Mouse (Mus musculus) WW6 (cell line): ENCODE data around the gene Fezf2.

ENCODE experiments used
- DNase-seq: peaks from one replicate; pipeline ENCODE4 v3.0.0-alpha.2; 2013; ENCODE audit warnings: low read depth, low spot score

The Fezf2 gene

GRCm38 (mm10) chr14:12348089-12348488, at the start of gene Fezf2:
Gene Fezf2, minus strand, starts transcription at chr14:12348189.
- DNase-seq: no peak

- DNase-seq: no peak
Observed at GRCm38 (mm10) chr14:12397561-12397960, 49.6 kb upstream of the Fezf2 start.

GRCm38 (mm10) chr14:12394318-12394717, 46.3 kb upstream of the Fezf2 start:
- no peak for DNase-seq

GRCm38 (mm10) chr14:12393271-12393861, 45.4 kb upstream of the Fezf2 start:
- no peak for DNase-seq

- no peak for DNase-seq
Observed at GRCm38 (mm10) chr14:12391167-12391566, 43.2 kb upstream of the Fezf2 start.

- DNase-seq: no peak
Observed at GRCm38 (mm10) chr14:12388806-12389436, 40.9 kb upstream of the Fezf2 start.

GRCm38 (mm10) chr14:12388192-12388795, 40.3 kb upstream of the Fezf2 start:
- no peak for DNase-seq

- DNase-seq: no peak
Observed at GRCm38 (mm10) chr14:12387176-12387575, 39.2 kb upstream of the Fezf2 start.

- DNase-seq: no peak
Observed at GRCm38 (mm10) chr14:12377883-12378282, 29.9 kb upstream of the Fezf2 start.

- no peak for DNase-seq
Observed at GRCm38 (mm10) chr14:12377289-12377688, 29.3 kb upstream of the Fezf2 start.

GRCm38 (mm10) chr14:12375451-12375850, 27.5 kb upstream of the Fezf2 start:
- no peak for DNase-seq

GRCm38 (mm10) chr14:12350271-12350916, 2.4 kb upstream of the Fezf2 start:
- DNase-seq: no peak

- DNase-seq: no peak
Observed at GRCm38 (mm10) chr14:12349334-12350090, 1.5 kb upstream of the Fezf2 start.

- DNase-seq: no peak
Observed at GRCm38 (mm10) chr14:12346865-12347600, 956 bp downstream of the Fezf2 start.

- no peak for DNase-seq
Observed at GRCm38 (mm10) chr14:12346011-12346864, 1.8 kb downstream of the Fezf2 start.

GRCm38 (mm10) chr14:12345241-12345921, 2.6 kb downstream of the Fezf2 start:
- no peak for DNase-seq

- DNase-seq: no peak
Observed at GRCm38 (mm10) chr14:12344746-12345240, 3.2 kb downstream of the Fezf2 start.

- DNase-seq: no peak
Observed at GRCm38 (mm10) chr14:12344061-12344745, 3.8 kb downstream of the Fezf2 start.

GRCm38 (mm10) chr14:12343451-12343941, 4.5 kb downstream of the Fezf2 start:
- DNase-seq: no peak
